Mouse (Mus musculus): ENCODE results near the gene Scg2. TPM values are rescaled to one million over a fixed set of nuclear protein-coding genes. Genes with fewer than 3 reads are reported as not detected.

Gene Scg2
- total and polyA plus RNA-seq, 3 experiments = 0.27 TPM; not detected in 2

GRCm38 (mm10) chr1:79436671-79437070 lies 3.2 kb downstream of the Scg2 start:
- H3K4me1 ChIP-seq (ENCODE audit: insufficient read depth, low read depth, low read length) = no peaks in the 10 kb centered on the region
- TF ChIP-seq TAL1 (conservative IDR thresholded peaks at IDR 0.05; ENCODE audit: low read depth, low read length) (no peak), CTCF (IDR thresholded peaks at IDR 0.05; ENCODE audit: low read depth, low read length) (no peak), POLR2AphosphoS5 (IDR thresholded peaks at IDR 0.05; ENCODE audit: insufficient replicate concordance, low read depth, low read length) (no peak), GATA1 (IDR thresholded peaks at IDR 0.05; ENCODE audit: borderline replicate concordance, low read length) (no peak), GATA2 (IDR thresholded peaks at IDR 0.05; ENCODE audit: borderline replicate concordance, low read depth, low read length) (no peak)
- no peaks in the 10 kb centered on the region for H3K9me3 ChIP-seq (replicated peaks)
- H3K27me3 ChIP-seq (ENCODE audit: insufficient read depth, low read length) = no peaks in the 10 kb centered on the region
- DNase-seq (ENCODE audit: low spot score) = no peak
- ATAC-seq (ENCODE audit: extremely low read depth, insufficient number of reproducible peaks, low FRiP score, poor library complexity, severe bottlenecking) = no peak
- H3K36me3 ChIP-seq (replicated peaks) = no peaks in the 10 kb centered on the region
- H3K4me3 ChIP-seq (ENCODE audit: low read depth, low read length) = no peak overlapping the region

GRCm38 (mm10) chr1:79429058-79429457 lies 10.9 kb downstream of the Scg2 start:
- DNase-seq (ENCODE audit: low spot score) (no peak), ATAC-seq (ENCODE audit: extremely low read depth, insufficient number of reproducible peaks, low FRiP score, poor library complexity, severe bottlenecking) (no peak)
- no peaks in the 10 kb centered on the region for H3K9me3 ChIP-seq (replicated peaks)
- no peaks in the 10 kb centered on the region for H3K4me1 ChIP-seq (ENCODE audit: insufficient read depth, low read depth, low read length)
- H3K27me3 ChIP-seq (ENCODE audit: insufficient read depth, low read length) = no peaks in the 10 kb centered on the region
- TF ChIP-seq TAL1 (conservative IDR thresholded peaks at IDR 0.05; ENCODE audit: low read depth, low read length) = no peak
- no peak for TF ChIP-seq POLR2AphosphoS5 (IDR thresholded peaks at IDR 0.05; ENCODE audit: insufficient replicate concordance, low read depth, low read length)
- no peak for TF ChIP-seq CTCF (IDR thresholded peaks at IDR 0.05; ENCODE audit: low read depth, low read length)
- no peak for TF ChIP-seq GATA1 (IDR thresholded peaks at IDR 0.05; ENCODE audit: borderline replicate concordance, low read length)
- TF ChIP-seq GATA2 (IDR thresholded peaks at IDR 0.05; ENCODE audit: borderline replicate concordance, low read depth, low read length) = no peak
- H3K4me3 ChIP-seq (ENCODE audit: low read depth, low read length) = no peak overlapping the region
- no peaks in the 10 kb centered on the region for H3K36me3 ChIP-seq (replicated peaks)

GRCm38 (mm10) chr1:79415496-79415895 lies 24.4 kb downstream of the Scg2 start:
- Histone ChIP-seq H3K27me3 (ENCODE audit: insufficient read depth, low read length) (no peaks in the 10 kb centered on the region), H3K36me3 (replicated peaks) (no peaks in the 10 kb centered on the region), H3K4me1 (ENCODE audit: insufficient read depth, low read depth, low read length) (no peaks in the 10 kb centered on the region), H3K4me3 (ENCODE audit: low read depth, low read length) (no peak overlapping the region), H3K9me3 (replicated peaks) (no peaks in the 10 kb centered on the region)
- ATAC-seq (ENCODE audit: extremely low read depth, insufficient number of reproducible peaks, low FRiP score, poor library complexity, severe bottlenecking) (no peak), DNase-seq (ENCODE audit: low spot score) (no peak)
- TF ChIP-seq GATA1 (IDR thresholded peaks at IDR 0.05; ENCODE audit: borderline replicate concordance, low read length) = no peak
- no peak for TF ChIP-seq TAL1 (conservative IDR thresholded peaks at IDR 0.05; ENCODE audit: low read depth, low read length)
- TF ChIP-seq GATA2 (IDR thresholded peaks at IDR 0.05; ENCODE audit: borderline replicate concordance, low read depth, low read length) = no peak
- no peak for TF ChIP-seq CTCF (IDR thresholded peaks at IDR 0.05; ENCODE audit: low read depth, low read length)
- no peak for TF ChIP-seq POLR2AphosphoS5 (IDR thresholded peaks at IDR 0.05; ENCODE audit: insufficient replicate concordance, low read depth, low read length)

- no peaks in the 10 kb centered on the region for H3K36me3 ChIP-seq (replicated peaks)
- DNase-seq (ENCODE audit: low spot score) = no peak
- H3K9me3 ChIP-seq (replicated peaks) = no peaks in the 10 kb centered on the region
- H3K4me1 ChIP-seq (ENCODE audit: insufficient read depth, low read depth, low read length) = no peaks in the 10 kb centered on the region
- no peak overlapping the region for H3K4me3 ChIP-seq (ENCODE audit: low read depth, low read length)
- no peak for ATAC-seq (ENCODE audit: extremely low read depth, insufficient number of reproducible peaks, low FRiP score, poor library complexity, severe bottlenecking)
- no peak for TF ChIP-seq POLR2AphosphoS5 (IDR thresholded peaks at IDR 0.05; ENCODE audit: insufficient replicate concordance, low read depth, low read length)
- TF ChIP-seq GATA2 (IDR thresholded peaks at IDR 0.05; ENCODE audit: borderline replicate concordance, low read depth, low read length) = no peak
- no peak for TF ChIP-seq TAL1 (conservative IDR thresholded peaks at IDR 0.05; ENCODE audit: low read depth, low read length)
- no peak for TF ChIP-seq GATA1 (IDR thresholded peaks at IDR 0.05; ENCODE audit: borderline replicate concordance, low read length)
- H3K27me3 ChIP-seq (ENCODE audit: insufficient read depth, low read length) = no peaks in the 10 kb centered on the region
Observed at GRCm38 (mm10) chr1:79406337-79406942, 33.5 kb downstream of the Scg2 start.

GRCm38 (mm10) chr1:79401090-79402012 lies 38.6 kb downstream of the Scg2 start:
- Histone ChIP-seq H3K9me3 (replicated peaks) (no peaks in the 10 kb centered on the region), H3K4me1 (ENCODE audit: insufficient read depth, low read depth, low read length) (no peaks in the 10 kb centered on the region), H3K36me3 (replicated peaks) (no peaks in the 10 kb centered on the region), H3K27me3 (ENCODE audit: insufficient read depth, low read length) (no peaks in the 10 kb centered on the region), H3K4me3 (ENCODE audit: low read depth, low read length) (no peak overlapping the region)
- TF ChIP-seq TAL1 (conservative IDR thresholded peaks at IDR 0.05; ENCODE audit: low read depth, low read length) (no peak), GATA2 (IDR thresholded peaks at IDR 0.05; ENCODE audit: borderline replicate concordance, low read depth, low read length) (no peak), CTCF (IDR thresholded peaks at IDR 0.05; ENCODE audit: low read depth, low read length) (no peak), POLR2AphosphoS5 (IDR thresholded peaks at IDR 0.05; ENCODE audit: insufficient replicate concordance, low read depth, low read length) (no peak), GATA1 (IDR thresholded peaks at IDR 0.05; ENCODE audit: borderline replicate concordance, low read length) (no peak)
- ATAC-seq (ENCODE audit: extremely low read depth, insufficient number of reproducible peaks, low FRiP score, poor library complexity, severe bottlenecking) (no peak), DNase-seq (ENCODE audit: low spot score) (no peak)

GRCm38 (mm10) chr1:79400284-79400683 lies 39.6 kb downstream of the Scg2 start:
- no peak for TF ChIP-seq CTCF (IDR thresholded peaks at IDR 0.05; ENCODE audit: low read depth, low read length)
- TF ChIP-seq GATA1 (IDR thresholded peaks at IDR 0.05; ENCODE audit: borderline replicate concordance, low read length) = no peak
- no peak for TF ChIP-seq GATA2 (IDR thresholded peaks at IDR 0.05; ENCODE audit: borderline replicate concordance, low read depth, low read length)
- TF ChIP-seq POLR2AphosphoS5 (IDR thresholded peaks at IDR 0.05; ENCODE audit: insufficient replicate concordance, low read depth, low read length) = no peak
- TF ChIP-seq TAL1 (conservative IDR thresholded peaks at IDR 0.05; ENCODE audit: low read depth, low read length) = no peak
- no peaks in the 10 kb centered on the region for H3K27me3 ChIP-seq (ENCODE audit: insufficient read depth, low read length)
- no peaks in the 10 kb centered on the region for H3K9me3 ChIP-seq (replicated peaks)
- H3K4me3 ChIP-seq (ENCODE audit: low read depth, low read length) = no peak overlapping the region
- H3K36me3 ChIP-seq (replicated peaks) = no peaks in the 10 kb centered on the region
- no peak for DNase-seq (ENCODE audit: low spot score)
- no peak for ATAC-seq (ENCODE audit: extremely low read depth, insufficient number of reproducible peaks, low FRiP score, poor library complexity, severe bottlenecking)
- H3K4me1 ChIP-seq (ENCODE audit: insufficient read depth, low read depth, low read length) = no peaks in the 10 kb centered on the region

Other genes starting within 250 kb of the Scg2 start
- 15.5 and 18.0 TPM in 2 replicates for gene Ap1s3, start 231.9 kb upstream of the Scg2 start, total RNA-seq (2014; fragmentation: Nextera tagmentation)
- gene Ap1s3, start 231.9 kb upstream of the Scg2 start, total RNA-seq (2017) = 4.8 and 4.9 TPM in 2 replicates
- gene Ap1s3, start 231.9 kb upstream of the Scg2 start, polyA plus RNA-seq (2012) = 5.9 and 6.1 TPM in 2 replicates